Mouse (Mus musculus) embryonic fibroblast, embryonic 13.5 days (primary cell): ENCODE results near the gene Nat8f4.

Source experiments
- CTCF ChIP-seq: IDR thresholded peaks from 2 replicates; pipeline ENCODE4 v1.5.1; 2011; ENCODE audit warnings: mild to moderate bottlenecking, control low read depth, low read length, moderate library complexity, borderline replicate concordance; ENCODE audit not compliant: insufficient read depth
- POLR2A ChIP-seq: IDR thresholded peaks from 2 replicates; pipeline ENCODE4 v1.6.1; 2011; ENCODE audit warnings: low read depth, mild to moderate bottlenecking, control low read depth, low read length, moderate library complexity

GRCm38 (mm10) chr6:85926709-85927108 lies 22.0 kb upstream of the Nat8f4 start:
- TF ChIP-seq CTCF (no peak), POLR2A (no peak)
